Mouse (Mus musculus): Measurements from ENCODE around the gene Tob1.

DNA sequence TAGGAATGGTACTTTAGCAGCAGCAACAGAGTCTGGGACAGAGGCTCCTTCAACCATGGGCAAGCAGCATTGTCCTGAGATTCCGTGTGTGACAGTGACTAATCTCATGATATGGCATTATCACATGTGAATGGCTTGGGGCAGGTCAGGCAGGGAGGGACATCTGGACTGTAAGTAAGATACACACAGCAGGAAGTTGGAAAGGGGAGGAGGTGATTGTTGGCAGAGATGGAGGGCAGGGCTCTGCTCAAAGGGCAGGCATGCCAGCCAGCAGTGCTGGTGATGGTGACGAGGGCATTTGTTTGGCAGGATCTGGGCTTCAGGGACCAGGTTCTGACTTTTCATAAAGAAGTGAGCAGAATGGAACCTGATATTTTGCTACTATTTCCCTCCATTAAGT, 18.1 kb upstream of the Tob1 start:
- no peak for TF ChIP-seq TAL1 (IDR thresholded peaks at IDR 0.05; ENCODE audit: low read length)
- no peak for TF ChIP-seq GATA1 (IDR thresholded peaks at IDR 0.05; ENCODE audit: low read length)
